ENCODE assay signal across 23 mouse cellular contexts in the genomic region with DNA sequence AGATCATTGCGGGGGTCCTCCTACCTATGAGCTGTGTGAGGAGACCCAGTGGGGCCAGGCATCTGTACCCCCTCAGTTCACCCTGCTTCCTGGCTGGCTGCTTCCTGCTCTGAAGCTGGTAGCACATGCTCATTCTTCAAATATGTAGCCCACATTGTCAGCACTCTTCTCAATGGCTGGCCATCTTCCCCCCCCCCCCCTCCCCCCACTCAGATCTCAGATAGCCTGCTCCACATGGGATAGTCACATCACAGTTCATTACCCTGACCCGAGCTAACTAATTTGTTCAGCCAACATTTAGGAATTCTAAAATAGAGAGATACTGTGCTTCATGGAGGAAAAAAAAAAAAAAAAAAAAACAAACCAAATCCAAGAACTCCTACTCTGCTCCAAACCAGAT.
"Had no signal": no experiment of that assay in that cellular context is flagged by ENCODE, and none has a peak within 500 bp of the region (broad histone marks: within the 10 kb centered on the region; RNA-seq: fewer than 3 reads in every experiment).

No protein-coding gene starts in this region.

- DNase-seq: kidney, adult 2 months; kidney, postnatal 25 days; layer of hippocampus, adult 9-11 months; liver; lung, adult 18-20 months; right cerebral cortex, adult 18-20 months; right cerebral cortex, postnatal 14 days; right cerebral cortex, postnatal 4 days; thymus, adult 18-20 months; thymus, postnatal 36 days had no signal

- H3K36me3 ChIP-seq: limb, embryonic 10.5 days; limb, embryonic 13.5 days; liver, embryonic 12.5 days; liver, embryonic 15.5 days; midbrain, embryonic 15.5 days; neural tube, embryonic 12.5 days; neural tube, embryonic 15.5 days had no signal

- H3K9ac ChIP-seq: limb, embryonic 13.5 days; liver, embryonic 12.5 days; liver, embryonic 15.5 days; midbrain, embryonic 15.5 days; neural tube, embryonic 12.5 days; neural tube, embryonic 15.5 days had no signal

- H3K4me3 ChIP-seq: layer of hippocampus, adult 2 months; limb, embryonic 10.5 days; limb, embryonic 13.5 days; liver, embryonic 12.5 days; liver, embryonic 15.5 days; megakaryocyte, embryonic 14.5 days; midbrain, embryonic 15.5 days; neural tube, embryonic 12.5 days; neural tube, embryonic 15.5 days had no signal

- H3K27ac ChIP-seq: kidney, postnatal 0 days; layer of hippocampus, adult 2 months; limb, embryonic 10.5 days; limb, embryonic 13.5 days; liver, embryonic 12.5 days; liver, embryonic 15.5 days; midbrain, embryonic 15.5 days; neural tube, embryonic 12.5 days; neural tube, embryonic 15.5 days; stomach, postnatal 0 days had no signal

- H3K4me2 ChIP-seq: limb, embryonic 13.5 days; liver, embryonic 12.5 days; liver, embryonic 15.5 days; midbrain, embryonic 11.5 days; midbrain, embryonic 15.5 days; neural tube, embryonic 12.5 days; neural tube, embryonic 15.5 days had no signal

- H3K27me3 ChIP-seq: limb, embryonic 13.5 days; liver, embryonic 12.5 days; liver, embryonic 15.5 days; megakaryocyte, embryonic 14.5 days; midbrain, embryonic 15.5 days; neural tube, embryonic 12.5 days; neural tube, embryonic 15.5 days had no signal

- H3K4me1 ChIP-seq: limb, embryonic 10.5 days; limb, embryonic 13.5 days; liver, embryonic 12.5 days; liver, embryonic 15.5 days; megakaryocyte, embryonic 14.5 days; neural tube, embryonic 12.5 days; neural tube, embryonic 15.5 days had no signal

- ATAC-seq: intestine, postnatal 0 days; liver, embryonic 12.5 days; midbrain, embryonic 15.5 days had no signal

- H3K9me3 ChIP-seq: limb, embryonic 10.5 days; limb, embryonic 13.5 days; liver, embryonic 12.5 days; liver, embryonic 15.5 days; midbrain, embryonic 15.5 days; neural tube, embryonic 12.5 days; neural tube, embryonic 15.5 days had no signal
